Mouse (Mus musculus): ENCODE results near the gene Shmt2.

The Shmt2 gene

GRCm38 (mm10) chr10:127522088-127522581, at the start of gene Shmt2:
TSS of gene Shmt2 (minus strand) at chr10:127522444.
- DNase-seq (ENCODE audit: extremely low read depth, low read depth, low spot score) = no peak

DNA sequence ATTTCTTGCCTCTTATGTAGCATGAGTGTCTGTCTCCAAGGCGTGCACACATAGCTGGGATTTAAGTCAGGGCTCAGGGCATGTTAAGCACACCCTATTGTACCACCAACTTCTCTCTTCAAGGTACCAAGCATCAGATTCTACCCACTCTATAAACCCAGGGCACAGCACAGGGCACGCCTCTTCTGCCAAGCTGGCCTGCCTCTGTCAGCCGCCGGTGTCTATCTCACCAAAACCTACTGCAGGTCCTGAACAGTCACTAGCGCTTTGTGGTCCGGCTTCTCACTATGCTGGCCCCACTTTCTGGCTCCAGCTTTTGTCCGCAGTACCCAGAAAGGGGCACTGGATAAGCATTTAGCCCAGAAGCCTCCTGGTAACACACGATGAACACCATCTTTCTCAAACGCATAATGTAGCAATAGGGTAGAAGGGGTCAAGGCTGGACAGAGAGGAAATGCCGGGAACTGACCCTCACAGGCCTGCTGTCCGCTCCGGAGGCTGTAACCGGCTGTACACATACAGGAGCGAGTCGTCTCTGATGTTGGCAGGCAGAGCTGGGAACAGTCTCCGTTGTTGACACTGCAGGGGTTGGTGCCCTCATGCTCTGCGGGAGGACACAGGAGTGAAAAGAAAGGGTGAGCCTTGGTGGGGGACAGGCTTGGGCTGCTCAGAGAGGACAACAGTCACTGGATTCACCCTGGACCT, 48.8 kb upstream of the Shmt2 start:
- no peak for DNase-seq (ENCODE audit: extremely low read depth, low read depth, low spot score)

- peak; percentile 68 for DNase-seq (ENCODE audit: extremely low read depth, low read depth, low spot score)
These were observed 48.1 kb upstream of the Shmt2 start for GRCm38 (mm10) chr10:127570384-127570783.

DNA sequence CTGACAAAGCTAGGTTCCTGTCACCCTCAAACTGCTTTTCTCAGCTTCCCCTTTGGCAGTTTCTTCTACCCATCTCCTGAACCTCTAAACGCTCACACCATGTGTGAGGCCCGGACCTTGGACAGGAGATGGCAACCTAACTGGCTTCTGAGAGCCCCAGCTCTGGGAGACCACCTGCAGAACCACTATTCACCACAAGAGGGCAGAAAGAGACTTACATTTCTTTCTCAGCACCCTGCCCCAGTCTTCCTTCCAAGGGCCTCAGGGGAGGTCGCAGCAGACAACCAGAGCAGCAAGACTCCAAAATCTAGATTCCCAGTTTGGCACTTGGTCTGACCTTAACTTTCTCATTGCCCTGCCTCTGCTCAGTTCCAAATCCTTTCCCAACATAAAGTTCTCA, 47.2 kb upstream of the Shmt2 start:
- no peak for DNase-seq (ENCODE audit: extremely low read depth, low read depth, low spot score)

DNA sequence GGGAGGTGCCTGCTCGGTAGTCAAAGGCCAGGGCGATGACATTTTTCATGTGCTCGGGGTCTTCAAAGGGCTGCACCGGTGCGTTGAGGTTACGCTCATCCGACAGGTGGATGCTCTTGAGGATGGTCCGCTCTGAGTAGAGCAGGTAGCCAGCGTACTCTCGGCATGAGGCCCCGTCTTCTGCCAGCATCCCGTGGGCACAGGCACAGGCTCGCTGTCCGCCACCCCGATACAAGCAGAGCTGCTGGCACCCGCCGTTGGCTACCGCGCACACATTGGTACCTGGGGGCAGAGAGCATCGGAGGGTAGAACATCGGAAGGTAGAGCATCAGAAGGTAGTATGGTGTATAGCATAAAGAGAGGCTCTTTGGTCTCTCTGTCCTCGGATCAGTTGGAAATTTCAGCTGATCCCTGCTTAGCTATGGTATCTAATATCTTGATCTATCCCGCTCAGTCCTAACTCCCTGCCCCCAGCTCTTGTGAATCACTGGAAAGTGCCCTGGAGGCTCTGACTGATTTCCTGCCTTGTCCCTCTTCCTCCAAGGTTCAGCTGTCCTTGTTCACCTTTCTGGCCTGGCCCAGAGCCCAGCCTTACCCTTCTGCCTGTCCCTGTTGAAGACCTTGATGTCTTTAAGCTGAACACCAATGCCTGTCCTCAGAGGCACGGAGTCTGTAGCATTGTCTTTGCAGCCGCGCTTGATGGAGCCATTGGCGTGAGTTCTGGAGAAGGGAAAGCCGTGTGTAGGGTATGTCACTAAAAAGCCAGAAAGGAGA, 44.5 kb upstream of the Shmt2 start:
- no peak for DNase-seq (ENCODE audit: extremely low read depth, low read depth, low spot score)

DNA sequence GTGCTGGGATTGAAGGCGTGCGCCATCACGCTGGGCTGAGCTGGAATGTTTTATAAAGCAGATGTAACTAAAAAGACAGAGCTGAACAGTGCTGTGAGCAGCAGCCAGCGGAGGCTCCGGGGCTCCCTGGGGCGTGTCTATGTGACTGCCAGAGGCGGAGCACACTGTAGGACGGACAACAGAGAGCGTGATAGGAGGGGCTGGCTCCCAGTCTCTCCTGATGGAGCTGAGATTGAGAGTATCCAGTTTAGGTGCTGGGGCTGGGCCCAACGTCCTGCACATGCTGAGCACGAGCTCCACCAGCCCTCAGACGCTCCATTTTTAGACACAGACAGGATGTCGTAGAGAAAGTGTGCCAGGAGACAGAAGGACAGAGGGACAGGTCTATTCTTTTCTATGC, 42.1 kb upstream of the Shmt2 start:
- no peak for DNase-seq (ENCODE audit: extremely low read depth, low read depth, low spot score)

DNA sequence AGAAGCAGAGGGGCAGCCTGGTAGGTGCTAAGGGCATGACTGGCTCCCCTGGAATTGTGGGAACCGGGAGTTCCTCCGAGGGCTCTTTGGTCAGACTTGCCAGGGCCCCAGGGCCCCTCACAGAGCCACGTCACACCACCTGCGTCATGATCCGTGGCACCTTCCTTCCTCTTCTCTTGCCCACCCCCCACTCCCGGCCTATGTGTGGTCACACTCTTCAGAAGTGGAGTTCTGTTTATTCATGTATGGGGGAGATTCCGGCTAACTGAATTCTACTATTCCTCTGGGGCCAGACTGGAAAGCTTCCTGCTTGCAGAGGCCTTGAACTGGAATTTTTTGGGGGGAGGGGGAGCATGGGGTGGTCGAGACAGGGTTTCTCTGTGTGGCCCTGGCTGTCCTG, 41.6 kb upstream of the Shmt2 start:
- no peak for DNase-seq (ENCODE audit: extremely low read depth, low read depth, low spot score)

DNA sequence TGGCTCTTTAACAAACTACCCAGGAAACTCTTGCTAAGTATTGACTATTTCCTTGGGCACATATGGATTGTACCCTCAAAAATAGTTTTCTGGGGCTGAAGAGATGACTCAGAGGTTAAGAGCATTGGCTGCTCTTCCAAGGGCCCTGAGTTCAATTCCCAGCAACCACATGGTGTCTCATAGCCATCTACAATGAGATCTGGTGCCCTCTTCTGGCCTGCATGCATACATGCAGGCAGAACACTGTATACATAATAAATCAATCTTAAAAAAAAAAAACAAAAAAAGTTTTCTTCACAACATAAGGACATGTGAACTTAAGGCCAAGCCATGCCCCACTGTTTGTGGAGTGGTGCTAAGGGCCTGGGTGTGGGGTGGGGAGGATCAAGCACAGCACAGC, 38.9 kb upstream of the Shmt2 start:
- no peak for DNase-seq (ENCODE audit: extremely low read depth, low read depth, low spot score)

GRCm38 (mm10) chr10:127557397-127557796, 35.2 kb upstream of the Shmt2 start:
- DNase-seq (ENCODE audit: extremely low read depth, low read depth, low spot score) = no peak

DNA sequence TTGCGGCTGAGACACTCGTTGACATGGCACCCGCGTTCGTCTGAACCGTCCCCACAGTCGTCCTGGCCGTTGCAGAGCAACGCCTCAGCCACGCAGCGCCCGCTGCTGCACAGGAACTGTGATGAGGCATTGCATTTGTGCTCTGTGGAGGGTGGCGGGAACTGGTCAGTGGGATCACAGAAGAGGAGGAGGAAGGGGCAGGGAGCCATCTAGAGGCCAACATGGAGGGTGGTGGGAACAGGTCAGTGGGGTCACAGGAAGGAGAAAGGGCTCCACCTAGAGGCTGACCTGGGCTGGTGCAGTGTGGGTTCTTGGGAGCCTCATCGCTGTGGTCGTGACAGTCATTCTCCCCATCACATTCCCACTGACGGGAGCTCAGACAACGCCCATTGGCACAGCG, 33.5 kb upstream of the Shmt2 start:
- DNase-seq (ENCODE audit: extremely low read depth, low read depth, low spot score) = no peak

DNA sequence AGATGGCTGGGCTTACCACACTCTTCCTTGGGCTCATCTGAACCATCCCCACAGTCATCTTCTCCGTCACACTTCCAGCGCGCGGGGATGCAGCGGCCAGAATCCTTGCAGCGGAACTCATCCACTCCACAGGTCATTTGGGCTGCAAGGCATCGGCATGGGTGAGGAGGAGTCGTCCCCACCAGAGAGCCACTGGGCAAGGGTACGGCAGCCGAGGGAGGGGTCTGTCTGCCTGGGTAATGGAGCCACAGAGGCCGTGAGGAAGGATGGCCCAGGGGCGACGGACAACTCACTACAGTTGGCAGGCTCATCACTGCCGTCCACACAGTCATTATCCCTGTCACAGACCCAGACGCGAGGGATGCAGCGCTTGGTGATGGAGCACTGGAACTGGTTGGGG, 27.6 kb upstream of the Shmt2 start:
- DNase-seq (ENCODE audit: extremely low read depth, low read depth, low spot score) = no peak

GRCm38 (mm10) chr10:127548236-127548635, 26.0 kb upstream of the Shmt2 start:
- DNase-seq (ENCODE audit: extremely low read depth, low read depth, low spot score) = no peak

GRCm38 (mm10) chr10:127546505-127546904, 24.3 kb upstream of the Shmt2 start:
- no peak for DNase-seq (ENCODE audit: extremely low read depth, low read depth, low spot score)

DNA sequence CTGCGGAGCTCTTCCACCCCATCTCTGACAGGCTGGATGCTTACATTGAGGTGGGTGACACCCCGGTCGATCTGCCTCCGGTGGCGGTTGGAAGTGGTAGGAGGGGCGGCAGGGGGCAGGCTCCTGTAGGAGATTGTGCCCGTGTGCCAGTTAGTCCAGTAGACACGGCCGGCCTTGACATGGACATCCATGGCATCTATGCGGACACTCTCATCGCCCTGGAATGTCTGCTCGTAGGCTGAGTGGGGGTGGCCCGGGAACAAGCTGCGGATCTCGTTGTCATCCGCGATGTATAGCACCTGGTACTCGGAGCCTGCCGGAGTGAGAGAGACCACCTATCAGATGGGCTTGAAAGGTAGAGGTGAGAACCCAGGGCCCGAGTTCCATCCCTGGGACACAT, 22.1 kb upstream of the Shmt2 start:
- no peak for DNase-seq (ENCODE audit: extremely low read depth, low read depth, low spot score)

DNA sequence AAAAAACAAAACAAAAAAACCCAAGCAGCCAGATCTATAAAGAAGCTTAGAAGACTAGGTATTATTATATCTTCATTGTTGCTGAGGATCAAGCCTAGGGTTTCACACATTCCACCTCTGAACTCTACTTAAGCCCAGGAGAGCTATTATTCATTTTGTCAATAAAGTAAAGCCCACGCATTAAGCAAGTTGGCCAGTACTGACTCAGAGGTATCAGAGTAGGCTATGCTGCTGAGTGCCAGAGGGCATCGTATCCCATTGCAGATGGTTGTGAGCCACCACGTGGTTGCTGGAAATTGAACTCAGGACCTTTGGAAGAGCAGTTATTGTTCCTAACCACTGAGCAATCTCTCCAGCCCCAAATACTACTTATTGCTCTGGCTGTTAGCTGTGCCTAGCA, 21.7 kb upstream of the Shmt2 start:
- peak; percentile 26 for DNase-seq (ENCODE audit: extremely low read depth, low read depth, low spot score)

- no peak for DNase-seq (ENCODE audit: extremely low read depth, low read depth, low spot score)
These were observed 20.5 kb upstream of the Shmt2 start for GRCm38 (mm10) chr10:127542720-127543119.

DNA sequence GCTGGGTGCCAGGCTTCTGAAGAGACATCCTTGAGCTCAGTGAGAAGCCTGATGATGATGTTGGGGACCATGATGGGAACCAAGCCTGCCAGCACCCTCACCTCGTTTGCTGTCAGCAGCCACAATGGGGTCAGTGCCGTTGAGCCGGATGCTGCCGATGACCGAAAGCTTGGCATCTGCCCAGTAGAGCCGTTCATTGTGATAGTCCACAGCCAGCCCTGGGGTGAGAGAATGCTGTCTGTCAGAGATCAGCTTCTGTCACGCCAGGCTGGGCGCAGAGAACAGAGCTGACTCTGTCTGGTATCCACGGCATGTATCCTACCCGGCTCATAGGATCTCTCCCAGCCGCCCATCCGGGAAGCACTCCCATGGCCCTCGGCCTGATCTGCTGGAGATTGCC, 19.8 kb upstream of the Shmt2 start:
- no peak for DNase-seq (ENCODE audit: extremely low read depth, low read depth, low spot score)

- DNase-seq (ENCODE audit: extremely low read depth, low read depth, low spot score) = no peak
These were observed 19.3 kb upstream of the Shmt2 start for GRCm38 (mm10) chr10:127541510-127541909.

DNA sequence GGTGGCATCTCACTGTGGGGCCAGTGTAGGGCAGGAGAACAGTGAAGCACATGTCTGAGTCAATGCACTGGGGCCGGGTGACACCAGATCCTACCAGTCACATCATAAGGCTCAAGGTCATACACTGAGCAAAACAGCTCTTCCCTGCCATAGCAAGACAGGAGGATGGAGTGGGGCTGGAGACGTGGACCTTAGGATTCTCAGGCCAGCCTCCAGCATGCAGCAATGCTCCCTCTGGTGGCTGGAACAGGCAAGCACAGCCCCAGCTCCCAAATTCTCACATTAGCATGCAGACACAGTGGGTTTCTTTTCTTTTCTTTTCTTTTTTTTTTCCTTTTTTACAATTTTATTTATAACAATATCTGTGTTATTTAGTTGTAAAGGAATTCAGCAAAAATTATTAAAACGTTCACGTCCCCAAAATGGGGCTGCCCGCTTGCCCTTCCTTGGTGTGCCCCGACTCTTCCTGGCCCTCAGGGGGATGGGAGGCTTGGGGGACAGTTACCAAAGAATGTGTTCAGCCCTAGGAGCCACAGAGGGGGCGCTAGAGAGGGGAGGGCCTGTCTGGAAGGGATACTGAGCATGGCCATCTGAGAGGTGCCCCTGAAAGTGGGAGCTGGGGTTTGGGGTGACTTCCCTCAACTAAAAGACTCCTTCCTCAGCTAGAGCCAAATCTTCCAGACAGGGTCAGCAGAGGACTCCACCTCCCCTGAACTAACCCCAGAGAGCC, 15.8 kb upstream of the Shmt2 start:
- DNase-seq (ENCODE audit: extremely low read depth, low read depth, low spot score) = no peak

DNA sequence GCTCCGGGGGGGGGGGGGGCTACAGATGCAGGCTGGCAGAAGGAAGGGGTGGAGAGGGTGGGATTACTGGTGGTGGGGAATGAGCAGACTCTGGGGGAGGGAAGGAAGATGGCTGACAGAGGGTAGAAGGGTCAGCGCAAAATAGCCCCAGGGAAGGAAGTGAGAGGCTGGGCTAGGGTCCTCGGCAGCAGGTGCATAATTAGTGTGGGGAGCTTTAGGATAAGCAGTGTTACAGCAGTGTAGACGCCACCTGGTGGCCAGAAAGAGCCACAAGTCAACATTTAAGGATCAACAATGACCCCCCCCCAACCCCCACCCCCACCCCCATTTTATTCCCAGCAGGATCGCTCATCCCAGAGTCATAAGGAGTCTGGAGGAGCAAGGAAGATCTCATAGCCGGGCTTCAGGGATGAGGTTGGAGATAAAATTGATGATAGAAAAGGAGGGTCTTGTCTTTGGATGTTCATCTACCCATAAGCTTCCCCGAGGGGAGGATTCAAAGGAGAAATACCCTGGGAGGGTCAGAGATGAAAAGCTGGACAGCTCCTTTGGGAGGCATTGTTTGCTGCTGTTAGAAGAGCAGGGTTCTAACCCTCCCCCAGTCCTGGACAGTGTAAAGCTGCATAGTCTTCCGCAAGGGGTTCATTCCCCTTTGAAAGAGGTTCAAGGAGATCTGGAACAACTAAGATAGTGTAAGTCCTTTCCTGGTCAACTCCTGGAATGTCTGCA, 14.5 kb upstream of the Shmt2 start:
- DNase-seq (ENCODE audit: extremely low read depth, low read depth, low spot score) = no peak

GRCm38 (mm10) chr10:127534929-127535384, 12.7 kb upstream of the Shmt2 start:
- DNase-seq (ENCODE audit: extremely low read depth, low read depth, low spot score) = no peak
